Mouse (Mus musculus): ENCODE results near the gene Arl13b.

Arl13b gene

DNA sequence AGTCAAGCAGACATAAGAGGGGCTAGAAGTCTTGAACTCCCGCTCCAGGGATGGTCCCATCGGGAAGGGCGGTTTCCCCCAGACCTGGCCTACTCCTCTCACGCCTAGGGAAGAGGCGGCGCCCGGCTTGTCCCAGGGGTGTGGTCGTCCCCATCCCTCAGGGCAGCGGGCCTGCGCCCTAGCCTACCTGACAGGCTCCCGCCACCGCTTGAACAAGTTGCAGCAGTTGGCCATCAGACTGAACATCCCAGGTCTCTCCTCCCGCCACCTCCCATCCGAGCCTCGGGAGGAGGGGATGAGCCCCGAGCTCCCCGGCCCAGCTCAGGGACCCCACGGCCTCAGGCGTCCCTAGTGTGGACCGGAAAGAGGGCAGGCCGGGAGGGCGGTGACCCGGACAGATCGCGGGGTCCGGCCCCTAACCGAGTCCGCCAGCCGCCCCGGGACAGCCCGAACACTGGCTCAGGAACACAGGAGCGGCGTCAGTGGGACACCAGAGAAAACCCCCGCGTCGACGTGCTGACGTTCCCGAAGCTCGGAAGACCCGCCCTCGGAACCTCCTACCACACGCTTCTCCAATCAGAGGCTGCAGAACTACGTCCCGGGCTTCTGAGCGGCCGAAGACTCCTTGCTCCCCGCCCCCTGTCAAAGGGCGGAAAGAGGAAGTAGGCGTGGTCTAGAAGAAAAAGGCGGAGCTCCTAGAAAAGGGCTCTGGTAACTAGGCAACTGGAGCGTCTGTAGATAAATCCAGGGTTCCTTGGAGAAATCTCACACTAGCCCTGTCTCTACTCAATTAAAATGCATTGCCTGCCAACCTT, at the start of gene Arl13b:
Arl13b (minus strand) TSS at position 543 of the 815 bp plus-strand sequence.
- peak; percentile 91 to 96 for DNase-seq (ENCODE audit: low spot score in 2 of 2)

GRCm38 (mm10) chr16:62895824-62896223, 49.0 kb upstream of the Arl13b start:
- no peak for DNase-seq (ENCODE audit: low spot score in 2 of 2)

DNA sequence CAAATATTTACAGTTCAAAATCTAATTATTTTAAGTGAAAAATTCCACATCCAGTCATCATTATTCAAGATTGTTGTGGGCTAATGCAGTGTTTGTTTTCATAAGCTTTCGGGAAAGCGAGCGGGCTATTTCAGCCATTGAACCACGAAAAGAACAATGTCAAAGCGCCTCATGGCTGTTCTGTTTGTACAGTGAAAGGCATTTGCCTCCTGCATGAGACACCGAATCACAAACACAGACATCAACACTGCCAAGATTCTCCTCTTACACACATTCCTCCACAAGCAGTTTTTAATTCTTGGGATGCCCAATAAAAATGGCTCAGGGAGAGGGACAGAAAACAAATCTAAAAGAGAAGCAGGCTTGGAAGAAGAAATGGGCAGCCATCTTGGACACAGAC, 27.2 kb upstream of the Arl13b start:
- DNase-seq (ENCODE audit: low spot score in 2 of 2) = no peak

GRCm38 (mm10) chr16:62873180-62873579, 26.3 kb upstream of the Arl13b start:
- DNase-seq (ENCODE audit: low spot score in 2 of 2) = no peak

GRCm38 (mm10) chr16:62872688-62873117, 25.9 kb upstream of the Arl13b start:
- no peak for DNase-seq (ENCODE audit: low spot score in 2 of 2)

DNA sequence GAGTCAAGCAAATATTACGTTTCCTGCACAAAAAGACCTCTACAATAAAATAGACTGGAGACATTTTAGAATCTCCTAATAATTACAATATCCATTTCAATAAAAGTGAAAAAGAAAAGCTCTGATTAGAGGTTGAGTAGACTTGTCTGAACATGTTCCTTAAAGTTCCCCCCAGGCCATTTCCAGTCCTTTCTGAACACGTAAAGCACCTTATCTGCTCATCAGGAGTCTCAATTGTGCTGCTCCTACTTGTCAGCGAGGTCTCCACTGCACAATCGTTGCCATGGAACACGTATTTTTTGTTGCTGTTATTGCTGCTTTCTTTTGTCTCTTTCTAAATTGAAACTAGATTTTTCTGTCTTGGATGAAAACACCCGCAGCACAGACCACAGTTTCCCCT, 14.6 kb upstream of the Arl13b start:
- no peak for DNase-seq (ENCODE audit: low spot score in 2 of 2)

- no peak for DNase-seq (ENCODE audit: low spot score in 2 of 2)
Measured at GRCm38 (mm10) chr16:62860140-62860539, 13.3 kb upstream of the Arl13b start.

GRCm38 (mm10) chr16:62858018-62858417, 11.2 kb upstream of the Arl13b start:
- DNase-seq (ENCODE audit: low spot score in 2 of 2) = no peak

DNA sequence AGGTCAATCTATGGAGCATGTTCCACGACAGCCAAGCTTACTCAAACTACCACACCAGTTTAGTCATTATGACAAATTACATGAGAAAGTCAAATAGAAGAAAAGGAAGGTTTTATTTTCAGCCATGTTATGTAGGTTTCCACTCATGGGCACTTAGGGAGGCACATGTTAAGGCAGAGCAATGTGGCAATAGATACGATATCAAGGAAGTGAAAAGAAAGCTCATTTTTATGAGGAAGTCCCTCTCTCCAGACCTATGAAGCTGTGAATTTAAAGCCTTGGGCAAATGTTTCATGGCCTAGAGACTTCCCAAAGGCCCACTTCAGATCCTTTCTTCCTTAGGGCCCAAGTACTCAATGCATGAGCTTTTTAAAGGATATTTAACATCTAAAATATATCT, 10.7 kb upstream of the Arl13b start:
- DNase-seq (ENCODE audit: low spot score in 2 of 2) = no peak

DNA sequence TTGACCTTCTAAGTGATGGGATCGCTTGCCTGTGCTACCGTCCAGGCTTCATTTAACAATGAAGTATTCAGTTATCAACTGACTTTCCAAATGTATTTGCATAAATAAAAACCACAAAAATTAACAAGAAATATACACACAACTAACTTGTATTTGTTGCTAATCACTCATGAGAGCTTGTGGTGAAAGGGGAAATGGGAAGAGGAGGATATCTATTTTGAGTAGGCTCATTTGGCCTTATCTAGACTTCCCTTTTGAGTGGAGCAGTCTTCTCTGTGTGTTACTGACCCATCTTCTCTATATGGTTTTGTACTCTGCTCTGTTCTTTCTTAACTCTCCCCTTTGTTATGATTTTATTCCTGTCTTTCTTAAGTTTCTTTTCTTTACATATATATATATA, 9.4 kb upstream of the Arl13b start:
- no peak for DNase-seq (ENCODE audit: low spot score in 2 of 2)

GRCm38 (mm10) chr16:62855385-62855784, 8.5 kb upstream of the Arl13b start:
- no peak for DNase-seq (ENCODE audit: low spot score in 2 of 2)

- peak; percentile 24 to 31 for DNase-seq (ENCODE audit: low spot score in 2 of 2)
Measured at GRCm38 (mm10) chr16:62854191-62855068, 7.6 kb upstream of the Arl13b start, which contains the start of gene Pros1. Pros1 (plus strand) TSS chr16:62854307.

- no peak for DNase-seq (ENCODE audit: low spot score in 2 of 2)
Measured at GRCm38 (mm10) chr16:62853611-62854126, 6.8 kb upstream of the Arl13b start.

DNA sequence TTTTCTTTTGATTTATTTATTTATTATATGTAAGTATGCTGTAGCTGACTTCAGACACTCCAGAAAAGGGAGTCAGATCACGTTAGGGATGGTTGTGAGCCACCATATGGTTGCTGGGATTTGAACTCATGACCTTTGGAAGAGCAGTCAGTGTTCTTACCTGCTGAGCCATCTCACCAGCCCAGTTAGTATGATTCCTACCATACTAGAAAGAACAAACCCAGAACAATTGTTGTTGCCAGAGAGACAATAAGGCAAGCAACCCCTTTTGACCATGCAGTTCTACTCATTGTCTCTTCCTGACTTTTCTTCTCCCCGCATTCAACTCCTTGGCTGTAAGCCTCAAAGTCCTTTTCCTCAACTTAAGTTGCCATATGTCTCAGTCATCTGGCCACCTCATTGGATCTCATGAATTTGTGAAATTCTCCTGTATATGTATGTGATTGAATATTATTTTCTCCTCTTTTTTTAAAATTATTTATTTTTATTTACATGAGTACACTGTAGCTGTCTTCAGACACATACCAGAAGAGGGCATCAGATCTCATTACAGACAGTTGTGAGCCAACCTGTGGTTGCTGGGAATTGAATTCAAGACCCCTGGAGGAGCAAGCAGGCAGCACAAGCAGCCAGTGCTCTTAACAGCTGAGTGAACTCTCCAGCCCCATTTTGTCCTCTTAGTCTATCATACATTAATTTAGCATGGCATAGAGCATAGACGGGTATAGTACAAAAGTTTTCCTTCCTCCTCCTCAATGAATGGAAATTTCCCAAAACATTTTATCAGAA, 5.8 kb upstream of the Arl13b start:
- no peak for DNase-seq (ENCODE audit: low spot score in 2 of 2)

- DNase-seq (ENCODE audit: low spot score in 2 of 2) = no peak
Measured at GRCm38 (mm10) chr16:62845341-62845740, 1.5 kb downstream of the Arl13b start.

GRCm38 (mm10) chr16:62834016-62834735, 12.7 kb downstream of the Arl13b start:
- no peak for DNase-seq (ENCODE audit: low spot score in 2 of 2)

DNA sequence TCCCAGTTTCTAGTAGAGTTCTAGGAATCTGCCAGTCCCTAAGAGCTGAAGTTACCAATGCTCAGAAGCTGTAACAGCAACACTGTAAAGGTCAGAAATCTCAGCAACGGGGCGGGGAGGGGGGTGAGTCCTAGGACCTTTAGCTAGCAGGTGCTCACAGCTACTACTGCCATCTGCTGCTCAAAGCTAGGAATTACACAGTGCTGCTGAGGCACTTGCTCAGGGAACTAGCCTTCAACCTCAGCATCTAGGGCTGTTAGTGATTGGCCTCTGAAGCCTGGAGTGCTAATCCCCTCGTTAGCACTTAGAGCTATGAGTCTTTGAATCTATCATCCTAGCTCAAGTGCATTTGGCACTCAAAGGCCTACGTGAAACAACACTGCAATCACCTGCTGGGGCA, 14.4 kb downstream of the Arl13b start:
- DNase-seq (ENCODE audit: low spot score in 2 of 2) = no peak

DNA sequence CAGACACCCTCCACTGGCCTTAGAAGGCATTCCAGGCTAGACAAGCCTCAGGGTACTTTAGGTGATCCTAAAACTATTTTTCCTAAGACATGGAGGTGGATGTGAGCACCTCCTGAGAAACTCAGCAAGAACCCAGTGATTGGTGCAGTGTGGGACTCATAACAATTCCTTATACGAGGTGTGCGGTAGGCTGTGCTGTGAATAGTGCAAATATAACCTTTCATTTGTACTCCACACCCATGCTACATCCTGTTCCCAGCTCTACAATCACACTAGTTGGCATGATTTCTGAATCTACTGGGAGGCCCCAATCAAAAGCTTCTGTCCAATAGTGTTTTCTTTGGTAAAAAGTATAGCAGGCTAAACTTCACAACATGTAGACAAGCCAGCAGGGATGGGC, 14.8 kb downstream of the Arl13b start:
- no peak for DNase-seq (ENCODE audit: low spot score in 2 of 2)

DNA sequence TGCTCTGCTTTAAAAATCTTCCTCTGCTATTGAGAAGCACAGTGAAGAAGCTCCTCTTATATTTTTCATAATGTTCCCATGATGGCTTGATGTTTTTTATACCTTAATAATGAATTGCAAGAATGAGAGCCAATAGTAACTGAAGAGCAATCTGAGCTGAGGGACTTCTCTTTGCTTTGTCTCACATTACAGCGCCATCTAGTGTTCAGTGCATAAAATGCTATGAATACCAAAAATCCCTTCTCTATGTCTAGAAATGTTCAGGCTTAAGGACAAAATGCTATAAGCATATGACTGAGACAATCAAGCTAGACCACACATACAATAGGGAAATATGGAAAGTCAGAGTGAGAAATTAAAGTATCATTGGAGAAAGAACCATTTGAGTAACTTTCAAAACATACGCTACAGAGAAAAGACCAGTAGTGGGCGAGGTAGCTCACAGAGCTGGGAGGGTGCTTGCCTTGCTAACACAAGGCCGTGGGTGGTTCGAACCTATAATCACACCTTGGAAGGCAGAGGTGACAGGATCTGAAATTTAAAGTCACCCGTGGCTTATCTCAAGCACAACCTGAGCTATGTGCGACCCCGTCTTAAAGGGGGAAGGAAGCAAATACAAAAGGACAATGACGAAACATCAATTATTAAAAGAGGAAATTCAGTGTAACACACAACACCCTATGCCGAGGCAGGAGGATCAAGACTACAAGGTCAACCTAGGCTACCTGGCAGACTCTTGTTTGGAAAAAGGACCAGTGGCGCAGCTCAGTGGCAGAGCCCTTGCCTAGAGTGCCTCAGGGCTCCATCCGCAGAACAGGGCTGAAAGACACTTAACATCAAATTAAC, 20.5 kb downstream of the Arl13b start:
- no peak for DNase-seq (ENCODE audit: low spot score in 2 of 2)

DNA sequence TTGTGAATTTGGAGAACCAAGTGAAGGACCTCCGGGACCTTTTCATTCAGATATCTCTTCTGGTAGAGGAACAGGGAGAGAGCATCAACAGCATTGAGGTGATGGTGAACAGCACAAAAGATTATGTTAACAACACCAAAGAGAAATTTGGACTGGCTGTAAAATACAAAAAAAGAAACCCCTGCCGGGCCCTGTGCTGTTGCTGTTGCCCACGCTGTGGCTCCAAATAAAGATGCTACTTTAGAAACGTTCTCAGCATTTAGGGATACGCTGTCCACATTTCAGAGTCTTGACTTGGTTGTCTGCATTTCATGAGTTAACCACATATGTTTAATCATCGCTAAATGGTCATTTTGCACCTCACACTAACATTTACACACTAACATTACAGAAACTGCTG, 24.4 kb downstream of the Arl13b start:
- peak in 1 of 2 experiments; percentile 48 for DNase-seq (ENCODE audit: low spot score in 2 of 2)

Data from frontal cortex, postnatal 36 days (tissue).